Mouse (Mus musculus): ENCODE data around the gene Gm49361. TPM values are rescaled to one million over a fixed set of nuclear protein-coding genes. Genes with fewer than 3 reads are reported as not detected.
A peak's percentile ranks its signal among the peaks of the same experiment; 100 is the strongest.
"Not testable (repeated sequence)": the region's sequence is repeated elsewhere in the genome, so short reads cannot be mapped to it uniquely, and the experiment has no call there.

Gm49361 gene
- polyA plus RNA-seq, 1 experiment from 2014 or later, result not detected

- Histone ChIP-seq H3K4me1 (peaks cover 42% of the 10 kb centered on the region), H3K9me3 (no peaks in the 10 kb centered on the region), H3K36me3 (peaks cover 13% of the 10 kb centered on the region), H3K9ac (no peak overlapping the region), H3K4me2 (no peak overlapping the region), H3K27ac (no peak overlapping the region), H3K4me3 (no peak overlapping the region), H3K27me3 (no peaks in the 10 kb centered on the region)
- no peak for ATAC-seq (ENCODE audit: borderline replicate concordance, extremely low read depth, low FRiP score, low TSS enrichment)
- WGBS, result 75% methylated on average over 4 of the region's 4 CpGs
Observed at GRCm38 (mm10) chr14:57705075-57705474, 40.8 kb downstream of the Gm49361 start.

- peaks cover 15% of the 10 kb centered on the region; the same call in 1 of the 2 replicates for H3K4me1 ChIP-seq
- no peaks in the 10 kb centered on the region for H3K27me3 ChIP-seq
- WGBS, result 60% methylated on average over 12 of the region's 12 CpGs
- peak; percentile 64 for ATAC-seq (ENCODE audit: borderline replicate concordance, extremely low read depth, low FRiP score, low TSS enrichment)
- H3K4me3 ChIP-seq, result no peak overlapping the region
- peaks cover 36% of the 10 kb centered on the region for H3K36me3 ChIP-seq
- no peaks in the 10 kb centered on the region for H3K9me3 ChIP-seq
- peak overlapping the region; percentile 63 for H3K27ac ChIP-seq
- no peak overlapping the region for H3K4me2 ChIP-seq
- no peak overlapping the region for H3K9ac ChIP-seq
Observed at GRCm38 (mm10) chr14:57701915-57702477, 43.9 kb downstream of the Gm49361 start.

GRCm38 (mm10) chr14:57699461-57699970 lies 46.4 kb downstream of the Gm49361 start:
- Histone ChIP-seq H3K4me3 (no peak overlapping the region), H3K36me3 (peaks cover 52% of the 10 kb centered on the region), H3K27me3 (no peaks in the 10 kb centered on the region), H3K27ac (no peak overlapping the region), H3K4me1 (0 out of 2 replicates have a peak, but pooled peaks cover 4% of the 10 kb centered on the region), H3K4me2 (no peak overlapping the region), H3K9ac (no peak overlapping the region), H3K9me3 (no peaks in the 10 kb centered on the region)
- WGBS, result 94% methylated on average over 33 of the region's 33 CpGs
- no peak for ATAC-seq (ENCODE audit: borderline replicate concordance, extremely low read depth, low FRiP score, low TSS enrichment)

GRCm38 (mm10) chr14:57699016-57699415 lies 46.9 kb downstream of the Gm49361 start:
- Histone ChIP-seq H3K27me3 (no peaks in the 10 kb centered on the region), H3K27ac (no peak overlapping the region), H3K9me3 (no peaks in the 10 kb centered on the region), H3K4me1 (0 out of 2 replicates have a peak, but pooled peaks cover 4% of the 10 kb centered on the region), H3K9ac (no peak overlapping the region), H3K4me2 (no peak overlapping the region), H3K4me3 (no peak overlapping the region), H3K36me3 (peaks cover 56% of the 10 kb centered on the region)
- WGBS, result 74% methylated on average over 10 of the region's 10 CpGs
- ATAC-seq (ENCODE audit: borderline replicate concordance, extremely low read depth, low FRiP score, low TSS enrichment), result no peak

GRCm38 (mm10) chr14:57696066-57696465 lies 49.8 kb downstream of the Gm49361 start:
- no peak for ATAC-seq (ENCODE audit: borderline replicate concordance, extremely low read depth, low FRiP score, low TSS enrichment)
- Histone ChIP-seq H3K36me3 (peaks cover 69% of the 10 kb centered on the region), H3K9ac (no peak overlapping the region), H3K27me3 (no peaks in the 10 kb centered on the region), H3K27ac (no peak overlapping the region), H3K4me1 (no peaks in the 10 kb centered on the region), H3K4me2 (no peak overlapping the region), H3K9me3 (no peaks in the 10 kb centered on the region), H3K4me3 (no peak overlapping the region)
- 83% methylated on average over 15 of the region's 15 CpGs for WGBS

- no peak overlapping the region for H3K4me3 ChIP-seq
- no peak overlapping the region for H3K27ac ChIP-seq
- no peaks in the 10 kb centered on the region for H3K9me3 ChIP-seq
- H3K36me3 ChIP-seq, result peaks cover 74% of the 10 kb centered on the region
- H3K4me2 ChIP-seq, result no peak overlapping the region
- no peaks in the 10 kb centered on the region for H3K27me3 ChIP-seq
- ATAC-seq (ENCODE audit: borderline replicate concordance, extremely low read depth, low FRiP score, low TSS enrichment), result no peak
- 87% methylated on average over 8 of the region's 8 CpGs for WGBS
- no peaks in the 10 kb centered on the region for H3K4me1 ChIP-seq
- no peak overlapping the region for H3K9ac ChIP-seq
Observed at GRCm38 (mm10) chr14:57695550-57695949, 50.4 kb downstream of the Gm49361 start.

- Histone ChIP-seq H3K9ac (no peak overlapping the region), H3K4me1 (no peaks in the 10 kb centered on the region), H3K27me3 (no peaks in the 10 kb centered on the region), H3K4me3 (no peak overlapping the region), H3K27ac (no peak overlapping the region), H3K36me3 (peaks cover 73% of the 10 kb centered on the region), H3K4me2 (no peak overlapping the region), H3K9me3 (no peaks in the 10 kb centered on the region)
- no peak for ATAC-seq (ENCODE audit: borderline replicate concordance, extremely low read depth, low FRiP score, low TSS enrichment)
- 81% methylated on average over 16 of the region's 16 CpGs for WGBS
Observed at GRCm38 (mm10) chr14:57694246-57694645, 51.7 kb downstream of the Gm49361 start.

GRCm38 (mm10) chr14:57692517-57693130 lies 53.3 kb downstream of the Gm49361 start:
- peaks cover 71% of the 10 kb centered on the region for H3K36me3 ChIP-seq
- no peak overlapping the region for H3K4me3 ChIP-seq
- ATAC-seq (ENCODE audit: borderline replicate concordance, extremely low read depth, low FRiP score, low TSS enrichment), result no peak
- 86% methylated on average over 17 of the region's 17 CpGs for WGBS
- H3K27me3 ChIP-seq, result no peaks in the 10 kb centered on the region
- no peak overlapping the region for H3K4me2 ChIP-seq
- H3K9ac ChIP-seq, result no peak overlapping the region
- no peaks in the 10 kb centered on the region for H3K9me3 ChIP-seq
- no peaks in the 10 kb centered on the region for H3K4me1 ChIP-seq
- H3K27ac ChIP-seq, result no peak overlapping the region

GRCm38 (mm10) chr14:57691316-57691715 lies 54.6 kb downstream of the Gm49361 start:
- H3K36me3 ChIP-seq, result peaks cover 62% of the 10 kb centered on the region
- no peak overlapping the region for H3K27ac ChIP-seq
- no peak overlapping the region for H3K9ac ChIP-seq
- H3K4me1 ChIP-seq, result no peaks in the 10 kb centered on the region
- H3K9me3 ChIP-seq, result no peaks in the 10 kb centered on the region
- no peak for ATAC-seq (ENCODE audit: borderline replicate concordance, extremely low read depth, low FRiP score, low TSS enrichment)
- no peak overlapping the region for H3K4me3 ChIP-seq
- H3K4me2 ChIP-seq, result no peak overlapping the region
- WGBS, result 91% methylated on average over 24 of the region's 24 CpGs
- H3K27me3 ChIP-seq, result no peaks in the 10 kb centered on the region

- WGBS, result 80% methylated on average over 8 of the region's 8 CpGs
- ATAC-seq (ENCODE audit: borderline replicate concordance, extremely low read depth, low FRiP score, low TSS enrichment), result no peak
- Histone ChIP-seq H3K9ac (no peak overlapping the region), H3K27me3 (no peaks in the 10 kb centered on the region), H3K9me3 (no peaks in the 10 kb centered on the region), H3K4me2 (no peak overlapping the region), H3K36me3 (peaks cover 57% of the 10 kb centered on the region), H3K27ac (no peak overlapping the region), H3K4me1 (no peaks in the 10 kb centered on the region), H3K4me3 (no peak overlapping the region)
Observed at GRCm38 (mm10) chr14:57690681-57691080, 55.2 kb downstream of the Gm49361 start.

GRCm38 (mm10) chr14:57688066-57688465 lies 57.8 kb downstream of the Gm49361 start:
- not testable (repeated sequence) for H3K4me2 ChIP-seq; H3K9me3 ChIP-seq; H3K27me3 ChIP-seq; H3K4me1 ChIP-seq; H3K4me3 ChIP-seq; ATAC-seq (ENCODE audit: borderline replicate concordance, extremely low read depth, low FRiP score, low TSS enrichment); H3K27ac ChIP-seq; H3K9ac ChIP-seq
- H3K36me3 ChIP-seq, result peaks cover 35% of the 10 kb centered on the region
- WGBS, result 87% methylated on average over 7 of the region's 7 CpGs

GRCm38 (mm10) chr14:57687441-57687840 lies 58.5 kb downstream of the Gm49361 start:
- Histone ChIP-seq H3K36me3 (peaks cover 32% of the 10 kb centered on the region), H3K27me3 (no peaks in the 10 kb centered on the region), H3K9ac (no peak overlapping the region), H3K4me1 (no peaks in the 10 kb centered on the region), H3K4me2 (no peak overlapping the region), H3K9me3 (no peaks in the 10 kb centered on the region), H3K4me3 (no peak overlapping the region), H3K27ac (no peak overlapping the region)
- 64% methylated on average over 5 of the region's 5 CpGs for WGBS
- ATAC-seq (ENCODE audit: borderline replicate concordance, extremely low read depth, low FRiP score, low TSS enrichment), result no peak
